Mouse (Mus musculus): Measurements from ENCODE around the gene Klhl13. TPM values are rescaled to one million over a fixed set of nuclear protein-coding genes. Genes with fewer than 3 reads are reported as not detected.

Gene Klhl13
- total RNA-seq (2023): not detected

GRCm38 (mm10) chrX:23364514-23365381 is at the start of gene Klhl13:
Klhl13 (minus strand) TSS chrX:23365082.

